Mouse (Mus musculus) CH12.LX (cell line): ENCODE results near the gene Glis3. TPM values are rescaled to one million over a fixed set of nuclear protein-coding genes. Genes with fewer than 3 reads are reported as not detected.

Source experiments
- DNase-seq: peaks from one replicate; pipeline ENCODE4 v3.0.0-alpha.2; 2013; ENCODE audit errors: extremely low read depth
- H3K27ac ChIP-seq: 2 replicates; pipeline ENCODE4 v1.5.1; 2012; ENCODE audit warnings: low read depth, mild to moderate bottlenecking, control low read depth, moderate library complexity; ENCODE audit not compliant: insufficient read depth
- H3K27me3 ChIP-seq: replicated peaks from 2 replicates; pipeline ENCODE3; 2012; ENCODE audit warnings: inconsistent platforms
- H3K36me3 ChIP-seq, 2 experiments: replicated peaks in 1 of 2; 2 replicates each; pipeline versions ENCODE3 to v1.6.1; 2012; ENCODE audit warnings: inconsistent platforms in 1 of 2, low read length in 1 of 2, mild to moderate bottlenecking in 1 of 2, mixed read lengths in 1 of 2, moderate library complexity in 1 of 2; ENCODE audit not compliant: control insufficient read depth in 1 of 2, insufficient read depth in 1 of 2
- H3K4me1 ChIP-seq, 2 experiments: 2 replicates each; pipeline ENCODE4 v1.6.1; 2012; ENCODE audit warnings: inconsistent platforms in 1 of 2, moderate library complexity in 1 of 2; ENCODE audit not compliant: insufficient read depth in 2 of 2, control insufficient read depth in 1 of 2
- H3K4me2 ChIP-seq: 2 replicates; pipeline ENCODE4 v1.6.1; 2012; ENCODE audit warnings: low read depth, mild to moderate bottlenecking, control low read depth; ENCODE audit not compliant: poor library complexity, insufficient read depth, severe bottlenecking
- H3K4me3 ChIP-seq, 3 experiments: fragments of 150-350 bp in 1 of 3; sonication (generic) in 1 of 3; replicated peaks in 1 of 3; 2 replicates each; pipeline versions ENCODE3 to v1.5.1; 2011 to 2012; ENCODE audit warnings: low read depth in 2 of 3, low read length in 2 of 3, mild to moderate bottlenecking in 2 of 3, moderate library complexity in 2 of 3, control low read depth in 1 of 3, improper control_type of control experiment in 1 of 3, inconsistent platforms in 1 of 3, mixed read lengths in 1 of 3; ENCODE audit not compliant: poor library complexity in 1 of 3
- H3K79me2 ChIP-seq: replicated peaks from 2 replicates; pipeline ENCODE4 v1.6.1; 2012; ENCODE audit warnings: mild to moderate bottlenecking, moderate library complexity; ENCODE audit not compliant: control insufficient read depth, poor library complexity, insufficient read depth, severe bottlenecking; ENCODE audit errors: extremely low read depth
- H3K9ac ChIP-seq: 2 replicates; pipeline ENCODE4 v1.6.1; 2012; ENCODE audit warnings: low read depth, mild to moderate bottlenecking, control low read depth, moderate library complexity; ENCODE audit not compliant: insufficient read depth
- H3K9me3 ChIP-seq: replicated peaks from 2 replicates; pipeline ENCODE3; 2012; ENCODE audit warnings: low read length, inconsistent platforms, mixed read lengths
- BHLHE40 ChIP-seq: IDR thresholded peaks from 2 replicates; pipeline ENCODE4 v1.6.1; 2011; ENCODE audit warnings: mild to moderate bottlenecking, low read depth, low read length, improper control_type of control experiment
- E2F4 ChIP-seq: IDR thresholded peaks from 2 replicates; pipeline ENCODE4 v1.6.1; 2011; ENCODE audit warnings: low read depth, low read length, improper control_type of control experiment; ENCODE audit not compliant: insufficient replicate concordance
- ELF1 ChIP-seq: IDR thresholded peaks from 2 replicates; pipeline ENCODE4 v1.6.1; 2014; ENCODE audit warnings: low read depth, mild to moderate bottlenecking, inconsistent platforms, low read length, improper control_type of control experiment
- EP300 ChIP-seq: IDR thresholded peaks from 2 replicates; pipeline ENCODE4 v1.6.1; 2011; ENCODE audit warnings: low read length, improper control_type of control experiment
- ETS1 ChIP-seq: conservative IDR thresholded peaks from 2 replicates; pipeline ENCODE4 v1.6.1; 2012; ENCODE audit warnings: low read depth, mild to moderate bottlenecking, inconsistent platforms, low read length, improper control_type of control experiment, moderate library complexity
- IRF4 ChIP-seq: IDR thresholded peaks from 2 replicates; pipeline ENCODE4 v1.6.1; 2014; ENCODE audit warnings: low read depth, mild to moderate bottlenecking, inconsistent platforms, low read length, improper control_type of control experiment
- JUN ChIP-seq: IDR thresholded peaks from 2 replicates; pipeline ENCODE4 v1.6.1; 2011; ENCODE audit warnings: low read depth, mild to moderate bottlenecking, low read length, improper control_type of control experiment, moderate library complexity; ENCODE audit not compliant: insufficient read depth
- JUND ChIP-seq: conservative IDR thresholded peaks from 2 replicates; pipeline ENCODE4 v1.6.1; 2011; ENCODE audit warnings: low read depth, low read length, improper control_type of control experiment
- KAT2A ChIP-seq: IDR thresholded peaks from 2 replicates; pipeline ENCODE4 v1.6.1; 2012; ENCODE audit warnings: low read length, improper control_type of control experiment, inconsistent platforms; ENCODE audit not compliant: insufficient replicate concordance
- MAZ ChIP-seq: IDR thresholded peaks from 2 replicates; pipeline ENCODE4 v1.6.1; 2012; ENCODE audit warnings: low read depth, mild to moderate bottlenecking, inconsistent platforms, low read length, improper control_type of control experiment, moderate library complexity
- MXI1 ChIP-seq: IDR thresholded peaks from 2 replicates; pipeline ENCODE4 v1.6.1; 2011; ENCODE audit warnings: mild to moderate bottlenecking, low read depth, low read length, improper control_type of control experiment
- MYC ChIP-seq: IDR thresholded peaks from 2 replicates; pipeline ENCODE4 v1.6.1; 2011; ENCODE audit warnings: low read depth, mild to moderate bottlenecking, improper control_type of control experiment, low read length
- NRF1 ChIP-seq: IDR thresholded peaks from 2 replicates; pipeline ENCODE4 v1.6.1; 2014; ENCODE audit warnings: low read depth, mild to moderate bottlenecking, inconsistent platforms, low read length, improper control_type of control experiment, moderate library complexity
- PAX5 ChIP-seq: IDR thresholded peaks from 2 replicates; pipeline ENCODE4 v1.6.1; 2012; ENCODE audit warnings: low read length, inconsistent platforms, mixed read lengths
- POLR2AphosphoS2 ChIP-seq: IDR thresholded peaks from 2 replicates; pipeline ENCODE4 v1.6.1; 2011; ENCODE audit warnings: low read depth, low read length, improper control_type of control experiment
- RAD21 ChIP-seq: IDR thresholded peaks from 2 replicates; pipeline ENCODE4 v1.6.1; 2011; ENCODE audit warnings: low read depth, mild to moderate bottlenecking, low read length, improper control_type of control experiment, moderate library complexity
- ZKSCAN1 ChIP-seq: IDR thresholded peaks from 2 replicates; pipeline ENCODE4 v1.6.1; 2012; ENCODE audit warnings: low read depth, inconsistent platforms, low read length, improper control_type of control experiment, borderline replicate concordance
- ZMIZ1 ChIP-seq: IDR thresholded peaks from 2 replicates; pipeline ENCODE4 v1.6.1; 2012; ENCODE audit warnings: low read depth, mild to moderate bottlenecking, inconsistent platforms, low read length, improper control_type of control experiment
- ZNF384 ChIP-seq: IDR thresholded peaks from 2 replicates; pipeline ENCODE4 v1.6.1; 2012; ENCODE audit warnings: low read depth, low read length, improper control_type of control experiment, inconsistent platforms
- dilution Hi-C: fragments of 300-500 bp; cut with MboI; formaldehyde crosslinking; loops from 2 replicates; pipeline ENCODE4 v1.14.3; 2020; ENCODE audit warnings: low sequenced_read_pairs; ENCODE audit not compliant: extremely low pct_unique_long_range_greater_than_20kb, extremely low pct_ligation_motif_present
- in situ Hi-C: fragments of 300-500 bp; cut with MboI; formaldehyde crosslinking; loops from 3 replicates; pipeline ENCODE4 v1.14.3; 2019; ENCODE audit warnings: low sequenced_read_pairs, low pct_ligation_motif_present, low pct_unique_long_range_greater_than_20kb, mixed read lengths
- polyA plus RNA-seq: library from polyadenylated mRNA; unstranded; fragments of >175 nt; gene quantifications from 2 replicates; pipeline ENCODE4 v1.2.1, GENCODE M21; 2012; ENCODE audit warnings: low read depth; ENCODE audit not compliant: insufficient read length
- total RNA-seq, 2 experiments: library from RNA; depleted of rRNA; stranded (reverse); fragments of 300-350 nt in 1 of 2; fragments of >200 nt in 1 of 2; gene quantifications; 2 replicates each; pipeline ENCODE4 v1.2.3; 2012 to 2014

Gene Glis3
- total and polyA plus RNA-seq, 3 experiments: not detected

DNA sequence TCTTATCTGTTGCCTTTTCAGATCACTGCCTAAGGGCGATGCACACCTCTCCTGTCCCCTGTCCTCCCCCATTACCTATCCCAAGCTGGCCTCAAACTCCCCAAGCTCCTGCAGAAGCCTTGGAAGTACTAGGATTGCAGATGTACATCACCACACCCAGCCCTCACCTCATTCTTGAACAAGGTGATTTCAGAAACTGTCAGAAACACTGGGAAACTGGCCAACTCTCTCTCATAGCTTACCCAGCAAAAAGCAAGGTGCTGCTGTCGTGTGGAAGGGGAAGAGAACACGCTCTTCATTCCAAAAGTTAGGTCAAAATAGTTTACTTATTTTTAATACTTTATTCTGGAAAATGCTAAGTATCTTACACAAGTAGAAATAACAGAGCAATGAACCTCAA is 160.6 kb downstream of the Glis3 start:
- no peaks in the 10 kb centered on the region for H3K4me1 ChIP-seq
- H3K79me2 ChIP-seq: no peaks in the 10 kb centered on the region
- dilution Hi-C loops: no loop called here
- in situ Hi-C loops: loop anchor here (25.0 kb wide), 1 partner anchor 357 kb away; no protein-coding TSS in a partner anchor
- TF ChIP-seq POLR2AphosphoS2 (no peak), PAX5 (no peak), BHLHE40 (no peak), JUND (no peak), KAT2A (no peak), ELF1 (no peak), ZNF384 (no peak), MYC (no peak), E2F4 (no peak)
- H3K4me3 ChIP-seq: no peak overlapping the region
- no peaks in the 10 kb centered on the region for H3K27me3 ChIP-seq
- H3K27ac ChIP-seq: no peak overlapping the region
- no peak overlapping the region for H3K4me2 ChIP-seq
- no peak for DNase-seq
- no peaks in the 10 kb centered on the region for H3K9me3 ChIP-seq
- no peaks in the 10 kb centered on the region for H3K36me3 ChIP-seq
- H3K9ac ChIP-seq: no peak overlapping the region

DNA sequence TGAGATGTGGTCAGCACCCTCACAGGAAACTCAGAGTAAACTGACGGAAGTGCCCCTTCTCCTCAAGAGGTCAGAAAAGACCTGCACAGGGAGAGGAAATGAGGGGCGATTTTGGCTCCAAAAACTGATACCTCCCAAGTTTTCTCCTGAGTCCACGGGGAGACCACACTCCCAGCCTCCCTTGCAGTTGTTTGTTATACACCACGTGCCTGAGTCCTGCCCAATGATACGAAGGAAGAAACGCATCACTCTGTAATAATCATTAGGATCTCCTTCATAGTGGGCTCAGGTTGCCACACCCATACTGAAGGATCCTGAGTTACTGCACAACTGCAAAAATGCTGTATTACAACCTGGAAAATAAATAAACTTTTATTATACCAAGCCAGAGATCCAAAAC is 161.0 kb downstream of the Glis3 start:
- Histone ChIP-seq H3K79me2 (no peaks in the 10 kb centered on the region), H3K27me3 (no peaks in the 10 kb centered on the region), H3K4me2 (no peak overlapping the region), H3K36me3 (no peaks in the 10 kb centered on the region), H3K27ac (no peak overlapping the region), H3K9ac (no peak overlapping the region), H3K4me3 (no peak overlapping the region), H3K9me3 (no peaks in the 10 kb centered on the region), H3K4me1 (no peaks in the 10 kb centered on the region)
- DNase-seq: no peak
- in situ Hi-C loops (loop anchor here (25.0 kb wide), 1 partner anchor 357 kb away; no protein-coding TSS in a partner anchor), dilution Hi-C loops (no loop called here)
- TF ChIP-seq MXI1 (no peak), RAD21 (no peak), EP300 (no peak), ZKSCAN1 (no peak), JUN (no peak), ETS1 (no peak), ZNF384 (no peak), E2F4 (no peak), NRF1 (no peak), IRF4 (no peak), MAZ (no peak), ZMIZ1 (no peak)
